Comparison of ENCODE assay signal across 19 mouse cellular contexts in the genomic region with DNA sequence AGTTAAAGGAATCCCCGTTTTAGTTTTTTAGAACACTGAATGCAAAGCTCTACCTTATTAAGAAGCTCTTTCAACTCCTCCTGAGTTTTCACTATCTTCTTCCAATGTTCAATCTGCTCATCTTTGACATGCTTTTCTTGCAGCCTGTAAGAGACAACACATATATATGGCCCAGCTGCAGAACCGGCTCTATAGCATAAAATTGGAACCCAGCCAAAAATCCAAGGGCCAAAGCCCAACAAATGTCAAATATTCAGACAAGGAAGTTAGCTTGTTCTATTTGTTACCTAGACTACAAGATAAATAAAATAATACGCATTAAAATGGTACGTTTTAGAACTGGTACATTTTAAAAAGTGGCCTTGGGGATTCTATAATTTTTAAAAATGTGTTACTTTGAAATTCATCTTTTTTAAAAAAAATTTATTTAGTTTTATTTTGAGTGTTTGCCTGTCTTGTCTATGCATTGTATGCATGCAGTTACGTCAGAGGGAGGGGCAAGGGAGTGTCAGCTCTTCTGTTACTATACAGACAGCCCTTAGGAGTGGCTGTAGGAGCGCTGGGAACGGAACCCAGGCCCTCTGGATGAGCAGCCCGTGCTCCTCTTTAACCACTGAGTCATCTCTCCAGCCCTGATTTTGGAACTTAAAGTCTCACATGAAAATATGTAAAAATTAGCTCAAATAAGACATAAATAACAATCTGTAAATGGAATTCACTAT. TPM values are rescaled to one million over a fixed set of nuclear protein-coding genes. Genes with fewer than 3 reads are reported as not detected.
"Had no signal": no experiment of that assay in that cellular context is flagged by ENCODE, and none has a peak within 500 bp of the region (broad histone marks: within the 10 kb centered on the region; RNA-seq: fewer than 3 reads in every experiment).

No protein-coding gene starts in this region.

- H3K27me3 ChIP-seq: lung, embryonic 15.5 days; midbrain, embryonic 12.5 days; neural tube, embryonic 13.5 days; neural tube, embryonic 15.5 days; stomach, embryonic 15.5 days had no signal

- H3K4me3 ChIP-seq: lung, embryonic 15.5 days; midbrain, embryonic 10.5 days; midbrain, embryonic 12.5 days; myocyte; neural tube, embryonic 13.5 days; neural tube, embryonic 15.5 days; stomach, embryonic 15.5 days had no signal

- ATAC-seq: lung, postnatal 0 days; midbrain, embryonic 16.5 days had no signal

- H3K9ac ChIP-seq: lung, embryonic 15.5 days; midbrain, embryonic 12.5 days; neural tube, embryonic 13.5 days; neural tube, embryonic 15.5 days; stomach, embryonic 15.5 days had no signal

- H3K4me2 ChIP-seq: lung, embryonic 15.5 days; midbrain, embryonic 12.5 days; neural tube, embryonic 13.5 days; neural tube, embryonic 15.5 days; stomach, embryonic 15.5 days had no signal

- DNase-seq: lung, postnatal 14 days; midbrain, embryonic 14.5 days; right cerebral cortex, postnatal 14 days; thymus, adult 18-20 months; thymus, postnatal 14 days; thymus, postnatal 36 days had no signal

- H3K9me3 ChIP-seq: lung, embryonic 15.5 days; midbrain, embryonic 10.5 days; midbrain, embryonic 12.5 days; neural tube, embryonic 13.5 days; neural tube, embryonic 15.5 days; stomach, embryonic 15.5 days had no signal

- H3K4me1 ChIP-seq: midbrain, embryonic 10.5 days; midbrain, embryonic 12.5 days; stomach, embryonic 15.5 days had no signal

- H3K27ac ChIP-seq: lung, embryonic 15.5 days; midbrain, embryonic 10.5 days; midbrain, embryonic 12.5 days; neural tube, embryonic 13.5 days; neural tube, embryonic 15.5 days; stomach, embryonic 15.5 days had no signal

RNA-seq across cellular contexts. Expression of gene Tex46, which starts 49.8 kb away (rescaled TPM):
- polyA plus RNA-seq: liver, embryonic 16.5 days; lung, embryonic 15.5 days; lung, postnatal 0 days; midbrain, embryonic 10.5 days; midbrain, embryonic 12.5 days; midbrain, embryonic 14.5 days; midbrain, embryonic 16.5 days; myocyte; neural tube, embryonic 11.5 days; neural tube, embryonic 13.5 days; neural tube, embryonic 15.5 days; spleen, adult 2 months; stomach, embryonic 15.5 days; thymus, postnatal 0 days had no signal
